Mouse (Mus musculus) ES-E14 (cell line): ENCODE measurements around the gene Cyp4a32. TPM values are rescaled to one million over a fixed set of nuclear protein-coding genes. Genes with fewer than 3 reads are reported as not detected.
"Not testable (repeated sequence)": the region's sequence is repeated elsewhere in the genome, so short reads cannot be mapped to it uniquely, and the experiment has no call there.

ENCODE experiments used
- DNase-seq: peaks from one replicate; pipeline ENCODE4 v3.0.0-alpha.2; 2013; ENCODE audit warnings: low read depth, low spot score
- H3K27ac ChIP-seq: 2 replicates; pipeline ENCODE4 v1.5.1; 2012; ENCODE audit warnings: low read depth, mild to moderate bottlenecking, low read length, moderate library complexity, mixed read lengths; ENCODE audit not compliant: poor library complexity, insufficient read depth, severe bottlenecking
- H3K36me3 ChIP-seq: 2 replicates; pipeline ENCODE4 v1.6.1; 2012; ENCODE audit warnings: mild to moderate bottlenecking, low read length, moderate library complexity, mixed read lengths; ENCODE audit not compliant: control insufficient read depth, poor library complexity, insufficient read depth, severe bottlenecking
- H3K4me1 ChIP-seq, 2 experiments: fragments of 150-350 bp in 1 of 2; sonication (generic) in 1 of 2; 2 replicates each; pipeline ENCODE4 v1.6.1; 2012; ENCODE audit warnings: low read length in 2 of 2, mild to moderate bottlenecking in 1 of 2, mixed read lengths in 1 of 2; ENCODE audit not compliant: control insufficient read depth in 2 of 2, insufficient read depth in 2 of 2, poor library complexity in 1 of 2
- H3K4me3 ChIP-seq, 2 experiments: fragments of 150-350 bp in 1 of 2; sonication (generic) in 1 of 2; 2 replicates each; pipeline ENCODE4 v1.5.1; 2012; ENCODE audit warnings: low read length in 2 of 2, low read depth in 1 of 2, mild to moderate bottlenecking in 1 of 2, mixed read lengths in 1 of 2; ENCODE audit not compliant: insufficient read depth in 1 of 2, poor library complexity in 1 of 2, severe bottlenecking in 1 of 2
- H3K9ac ChIP-seq: 2 replicates; pipeline ENCODE4 v1.6.1; 2012; ENCODE audit warnings: low read depth, mild to moderate bottlenecking, low read length, mixed read lengths; ENCODE audit not compliant: poor library complexity, insufficient read depth, severe bottlenecking
- H3K9me3 ChIP-seq: fragments of 150-350 bp; sonication (generic); 2 replicates; pipeline ENCODE4 v1.6.1; 2012; ENCODE audit warnings: low read depth, mild to moderate bottlenecking, low read length; ENCODE audit not compliant: control insufficient read depth, insufficient read depth
- CHD2 ChIP-seq: IDR thresholded peaks from 2 replicates; pipeline ENCODE4 v1.6.1; 2014; ENCODE audit warnings: mild to moderate bottlenecking, low read depth, low read length, inconsistent platforms
- HCFC1 ChIP-seq: IDR thresholded peaks from 2 replicates; pipeline ENCODE4 v1.6.1; 2012; ENCODE audit warnings: low read length, inconsistent platforms, borderline replicate concordance; ENCODE audit not compliant: insufficient read depth
- MAFK ChIP-seq: IDR thresholded peaks from 2 replicates; pipeline ENCODE4 v1.6.1; 2014; ENCODE audit warnings: mild to moderate bottlenecking, low read depth, low read length, inconsistent platforms; ENCODE audit not compliant: insufficient read depth
- ZC3H11A ChIP-seq: IDR thresholded peaks from 2 replicates; pipeline ENCODE4 v1.6.1; 2012; ENCODE audit warnings: low read depth, mild to moderate bottlenecking, inconsistent platforms, low read length, borderline replicate concordance
- ZNF384 ChIP-seq: IDR thresholded peaks from 2 replicates; pipeline ENCODE4 v1.6.1; 2012; ENCODE audit warnings: low read depth, low read length, inconsistent platforms
- in situ Hi-C, 2 experiments: fragments of 600-800 bp; cut with MboI; formaldehyde crosslinking; loops; one replicate each; pipeline ENCODE4 v1.15.1; 2025; ENCODE audit warnings: low sequenced_read_pairs in 2 of 2, inconsistent platforms in 1 of 2; ENCODE audit not compliant: unreplicated experiment in 2 of 2
- total RNA-seq: library from RNA; depleted of rRNA; stranded (reverse); fragments of 300-350 nt; gene quantifications from 2 replicates; pipeline ENCODE4 v1.2.3, GENCODE M21; 2012; rRNA removed

The Cyp4a32 gene
- total RNA-seq, result not detected in 2 replicates

- H3K36me3 ChIP-seq, H3K9me3 ChIP-seq, DNase-seq, H3K27ac ChIP-seq, H3K4me3 ChIP-seq, in situ Hi-C loops, H3K9ac ChIP-seq, H3K4me1 ChIP-seq: not testable (repeated sequence)
Measured at GRCm38 (mm10) chr4:115600611-115601010, at the start of gene Cyp4a32. Cyp4a32 (plus strand) TSS chr4:115600969.

- DNase-seq, result no peak
- H3K9ac ChIP-seq, result no peak overlapping the region
Measured at GRCm38 (mm10) chr4:115552726-115553125, 48.0 kb upstream of the Cyp4a32 start.

GRCm38 (mm10) chr4:115555513-115555912 is 45.3 kb upstream of the Cyp4a32 start:
- no peaks in the 10 kb centered on the region for H3K9me3 ChIP-seq
- no peak overlapping the region for H3K27ac ChIP-seq
- DNase-seq, result no peak
- H3K4me1 ChIP-seq, result peaks cover 6 to 14% of the 10 kb centered on the region in 2 experiments
- no peak overlapping the region for H3K9ac ChIP-seq
- no peaks in the 10 kb centered on the region for H3K36me3 ChIP-seq
- H3K4me3 ChIP-seq, result no peak overlapping the region
- no peak for TF ChIP-seq ZNF384
- no peak for TF ChIP-seq MAFK
- no peak for TF ChIP-seq CHD2
- no peak for TF ChIP-seq HCFC1
- no peak for TF ChIP-seq ZC3H11A
- in situ Hi-C loops, result no loop called here

More at GRCm38 (mm10) chr4:115552726-115553125, 48.0 kb upstream of the Cyp4a32 start:
- Histone ChIP-seq H3K4me3 (no peak overlapping the region), H3K27ac (no peak overlapping the region), H3K36me3 (no peaks in the 10 kb centered on the region), H3K4me1 (peaks cover 0 to 9% of the 10 kb centered on the region in 2 experiments; a peak in 2 of 4 replicates), H3K9me3 (no peaks in the 10 kb centered on the region)
- TF ChIP-seq HCFC1 (no peak), ZNF384 (no peak), CHD2 (no peak), MAFK (no peak), ZC3H11A (no peak)
- in situ Hi-C loops, result no loop called here

GRCm38 (mm10) chr4:115557861-115558561 is 42.8 kb upstream of the Cyp4a32 start:
- H3K27ac ChIP-seq, result peak overlapping the region; percentile 90
- no peaks in the 10 kb centered on the region for H3K9me3 ChIP-seq
- peak; percentile 60; the same call in 1 of the 2 replicates for TF ChIP-seq CHD2
- no peak for TF ChIP-seq HCFC1
- TF ChIP-seq MAFK, result no peak
- no peak for TF ChIP-seq ZNF384
- no peak for TF ChIP-seq ZC3H11A
- in situ Hi-C loops, result no loop called here
- H3K4me1 ChIP-seq, result peaks cover 10 to 14% of the 10 kb centered on the region in 2 experiments
- peak overlapping the region in 1 of 2 experiments; percentile 11; a peak in 2 of 4 replicates for H3K4me3 ChIP-seq
- DNase-seq, result peak; percentile 60
- H3K9ac ChIP-seq, result peak overlapping the region; percentile 24; the same call in 1 of the 2 replicates
- H3K36me3 ChIP-seq, result no peaks in the 10 kb centered on the region

- H3K36me3 ChIP-seq, H3K9me3 ChIP-seq, DNase-seq, in situ Hi-C loops, H3K4me3 ChIP-seq: not testable (repeated sequence)
- Histone ChIP-seq H3K4me1 (peaks cover 10 to 15% of the 10 kb centered on the region in 2 experiments), H3K27ac (peak overlapping the region; percentile 31; the same call in 1 of the 2 replicates), H3K9ac (peak overlapping the region; percentile 9; the same call in 1 of the 2 replicates)
Measured at GRCm38 (mm10) chr4:115561236-115561635, 39.5 kb upstream of the Cyp4a32 start.
